Mouse (Mus musculus): ENCODE results near the gene Ubxn11. TPM values are rescaled to one million over a fixed set of nuclear protein-coding genes. Genes with fewer than 3 reads are reported as not detected.

Gene Ubxn11
- total and polyA plus RNA-seq, 2 experiments from 2014 or later, result 13.7 to 14.3 TPM

DNA sequence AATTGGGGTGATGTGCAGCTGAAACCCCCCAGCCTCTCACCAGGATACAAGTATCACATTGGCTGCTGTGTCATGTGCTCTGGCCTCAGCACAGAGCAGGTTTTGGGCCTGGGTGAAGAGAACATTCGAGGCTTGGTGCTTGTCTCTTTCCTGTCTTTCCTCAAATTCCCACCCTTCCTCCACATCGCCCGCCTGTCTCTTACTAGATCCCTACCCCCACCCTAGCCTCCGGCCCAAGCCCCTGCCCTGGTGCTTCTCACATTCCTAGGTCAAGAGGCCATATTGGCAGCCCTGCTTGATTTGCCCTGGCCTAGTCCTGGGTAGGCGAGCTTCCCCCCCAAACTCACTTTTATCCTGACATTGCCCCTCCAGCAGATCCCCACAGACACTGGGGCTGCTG is 16.7 kb downstream of the Ubxn11 start:
- WGBS, result 72% methylated on average over 5 of the region's 5 CpGs
- Histone ChIP-seq H3K9ac (no peak overlapping the region), H3K27ac (ENCODE audit: low read depth, low read length) (no peak overlapping the region), H3K9me3 (ENCODE audit: low read length) (no peaks in the 10 kb centered on the region), H3K36me3 (ENCODE audit: insufficient read depth) (no peaks in the 10 kb centered on the region), H3K4me1 (ENCODE audit: insufficient read depth) (no peaks in the 10 kb centered on the region), H3K27me3 (ENCODE audit: insufficient read depth, low read length) (no peaks in the 10 kb centered on the region), H3K4me2 (ENCODE audit: low read depth) (no peak overlapping the region), H3K4me3 (ENCODE audit: low read depth, low read length) (no peak overlapping the region)
- no peak for TF ChIP-seq CTCF (IDR thresholded peaks at IDR 0.05; ENCODE audit: low read depth)
- ATAC-seq (no peak), DNase-seq (no peak)

GRCm38 (mm10) chr4:134119644-134120043 is 17.3 kb downstream of the Ubxn11 start:
- 61% methylated on average over 9 of the region's 9 CpGs for WGBS

DNA sequence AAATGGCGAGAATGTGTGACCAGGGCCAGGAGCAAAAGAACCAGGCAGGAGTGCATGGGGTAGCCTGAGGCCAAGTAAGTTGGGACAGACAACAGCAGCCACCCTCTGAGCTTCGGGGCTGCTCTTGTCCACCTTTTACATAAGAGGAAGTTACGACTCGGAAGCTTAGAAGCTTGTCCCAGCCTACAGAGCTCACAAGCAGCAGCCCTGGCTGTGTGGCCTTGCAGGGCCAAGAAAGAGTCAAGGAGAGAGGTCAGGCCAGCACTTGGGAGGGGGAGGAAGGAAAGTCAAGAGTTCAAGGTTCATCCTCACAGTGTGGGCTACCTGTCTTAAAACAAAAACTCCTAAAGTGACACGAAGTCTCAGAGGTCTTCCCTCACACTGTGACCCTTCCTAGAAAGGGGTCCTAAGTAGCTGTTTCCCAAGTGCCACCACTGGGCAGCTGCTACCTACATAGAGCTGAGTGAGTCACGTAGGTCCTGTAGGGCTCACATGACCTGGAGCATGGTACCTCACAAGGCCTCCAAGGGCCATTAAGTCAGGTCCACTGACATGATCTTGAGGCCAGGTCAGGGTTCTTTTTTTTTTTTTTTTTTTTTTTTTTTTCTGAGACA is 17.9 kb downstream of the Ubxn11 start:
- ATAC-seq (no peak), DNase-seq (no peak)
- H3K4me1 ChIP-seq (ENCODE audit: insufficient read depth), result no peaks in the 10 kb centered on the region
- H3K4me3 ChIP-seq (ENCODE audit: low read depth, low read length), result no peak overlapping the region
- no peak overlapping the region for H3K9ac ChIP-seq
- no peaks in the 10 kb centered on the region for H3K36me3 ChIP-seq (ENCODE audit: insufficient read depth)
- H3K27ac ChIP-seq (ENCODE audit: low read depth, low read length), result no peak overlapping the region
- no peak for TF ChIP-seq CTCF (IDR thresholded peaks at IDR 0.05; ENCODE audit: low read depth)
- WGBS, result 83% methylated on average over 6 of the region's 6 CpGs
- H3K4me2 ChIP-seq (ENCODE audit: low read depth), result no peak overlapping the region
- H3K9me3 ChIP-seq (ENCODE audit: low read length), result no peaks in the 10 kb centered on the region
- H3K27me3 ChIP-seq (ENCODE audit: insufficient read depth, low read length), result no peaks in the 10 kb centered on the region

More at GRCm38 (mm10) chr4:134119644-134120043, 17.3 kb downstream of the Ubxn11 start:
- no peaks in the 10 kb centered on the region for H3K27me3 ChIP-seq (ENCODE audit: insufficient read depth, low read length)
- no peak overlapping the region for H3K4me2 ChIP-seq (ENCODE audit: low read depth)
- H3K9me3 ChIP-seq (ENCODE audit: low read length), result no peaks in the 10 kb centered on the region
- peak; percentile 44 for TF ChIP-seq CTCF (IDR thresholded peaks at IDR 0.05; ENCODE audit: low read depth)
- DNase-seq (no peak), ATAC-seq (no peak)
- H3K4me1 ChIP-seq (ENCODE audit: insufficient read depth), result no peaks in the 10 kb centered on the region
- H3K27ac ChIP-seq (ENCODE audit: low read depth, low read length), result no peak overlapping the region
- H3K4me3 ChIP-seq (ENCODE audit: low read depth, low read length), result no peak overlapping the region
- no peak overlapping the region for H3K9ac ChIP-seq
- no peaks in the 10 kb centered on the region for H3K36me3 ChIP-seq (ENCODE audit: insufficient read depth)

DNA sequence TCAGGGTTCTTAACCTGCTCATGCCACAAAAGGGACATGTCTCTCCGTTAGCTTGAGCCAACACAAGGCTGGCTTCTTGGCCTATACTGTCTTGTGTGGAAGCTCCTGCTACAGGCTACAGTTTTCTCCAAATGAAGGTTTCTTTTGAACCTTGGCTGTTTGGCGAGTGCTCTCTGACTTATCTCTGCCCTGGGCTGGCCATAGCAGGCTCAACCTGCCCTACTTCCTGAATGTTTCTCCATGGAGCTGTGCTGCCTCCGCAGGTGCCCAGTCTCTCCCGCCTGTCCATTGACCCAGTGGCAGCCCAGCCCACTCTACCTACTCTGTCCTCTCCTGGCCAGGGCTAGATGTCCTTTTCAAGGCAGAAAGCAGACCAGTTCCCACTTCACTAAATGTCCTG is 18.5 kb downstream of the Ubxn11 start:
- no peak overlapping the region for H3K9ac ChIP-seq
- H3K9me3 ChIP-seq (ENCODE audit: low read length), result no peaks in the 10 kb centered on the region
- H3K36me3 ChIP-seq (ENCODE audit: insufficient read depth), result no peaks in the 10 kb centered on the region
- H3K4me1 ChIP-seq (ENCODE audit: insufficient read depth), result no peaks in the 10 kb centered on the region
- 82% methylated on average over 4 of the region's 4 CpGs for WGBS
- no peaks in the 10 kb centered on the region for H3K27me3 ChIP-seq (ENCODE audit: insufficient read depth, low read length)
- no peak overlapping the region for H3K4me3 ChIP-seq (ENCODE audit: low read depth, low read length)
- ATAC-seq (no peak), DNase-seq (no peak)
- no peak overlapping the region for H3K27ac ChIP-seq (ENCODE audit: low read depth, low read length)
- no peak for TF ChIP-seq CTCF (IDR thresholded peaks at IDR 0.05; ENCODE audit: low read depth)
- no peak overlapping the region for H3K4me2 ChIP-seq (ENCODE audit: low read depth)

- Histone ChIP-seq H3K36me3 (ENCODE audit: insufficient read depth) (no peaks in the 10 kb centered on the region), H3K27ac (ENCODE audit: low read depth, low read length) (no peak overlapping the region), H3K4me3 (ENCODE audit: low read depth, low read length) (no peak overlapping the region), H3K9me3 (ENCODE audit: low read length) (no peaks in the 10 kb centered on the region), H3K4me2 (ENCODE audit: low read depth) (no peak overlapping the region), H3K9ac (no peak overlapping the region), H3K27me3 (ENCODE audit: insufficient read depth, low read length) (no peaks in the 10 kb centered on the region), H3K4me1 (ENCODE audit: insufficient read depth) (no peaks in the 10 kb centered on the region)
- no peak for ATAC-seq
- no peak for TF ChIP-seq CTCF (IDR thresholded peaks at IDR 0.05; ENCODE audit: low read depth)
- DNase-seq, result no peak
- 49% methylated on average over 4 of the region's 4 CpGs for WGBS
These were observed 19.2 kb downstream of the Ubxn11 start for GRCm38 (mm10) chr4:134121571-134121970.

DNA sequence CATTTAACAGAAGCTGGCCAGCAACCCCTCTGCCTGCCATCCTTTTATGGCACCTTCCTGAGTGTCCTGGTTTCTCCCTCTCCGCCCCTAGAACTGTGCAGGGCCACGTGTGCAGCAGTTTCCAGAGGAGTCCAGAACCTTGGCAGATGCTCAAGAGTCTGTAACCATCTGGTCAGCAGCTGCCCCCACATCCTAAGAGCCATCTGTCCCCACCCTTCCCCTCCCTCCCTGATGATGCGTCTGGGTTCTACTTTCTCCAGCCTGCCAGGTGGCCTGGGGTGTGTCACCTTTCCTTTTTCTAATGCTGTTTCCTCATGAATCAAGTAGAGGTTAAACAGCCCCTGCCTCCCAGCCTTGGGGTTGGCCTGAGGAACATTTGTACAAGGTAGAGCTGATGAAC is 19.9 kb downstream of the Ubxn11 start:
- no peak for TF ChIP-seq CTCF (IDR thresholded peaks at IDR 0.05; ENCODE audit: low read depth)
- Histone ChIP-seq H3K27me3 (ENCODE audit: insufficient read depth, low read length) (no peaks in the 10 kb centered on the region), H3K4me2 (ENCODE audit: low read depth) (no peak overlapping the region)

DNA sequence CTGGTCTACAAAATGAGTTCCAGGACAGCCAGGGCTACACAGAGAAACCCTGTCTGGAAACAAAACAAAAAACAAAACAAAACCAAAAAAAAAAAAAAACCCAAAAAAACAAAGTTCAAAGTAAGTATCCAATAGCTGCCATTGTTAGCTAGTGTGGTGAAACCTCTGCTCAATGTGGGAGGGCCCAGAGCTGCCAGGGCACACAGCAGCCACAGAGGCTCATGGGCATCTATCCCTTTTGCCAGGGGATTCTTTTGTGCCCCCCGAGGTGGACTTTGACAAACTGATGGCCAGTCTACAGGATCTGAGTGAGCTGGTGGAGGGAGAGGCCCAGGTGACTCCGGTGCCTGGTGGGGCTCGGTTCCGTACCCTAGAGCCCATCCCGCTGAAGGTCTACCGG is 20.8 kb downstream of the Ubxn11 start:
- TF ChIP-seq CTCF (IDR thresholded peaks at IDR 0.05; ENCODE audit: low read depth), result no peak
- Histone ChIP-seq H3K9me3 (ENCODE audit: low read length) (no peaks in the 10 kb centered on the region), H3K9ac (no peak overlapping the region), H3K4me1 (ENCODE audit: insufficient read depth) (peaks cover 13% of the 10 kb centered on the region), H3K27me3 (ENCODE audit: insufficient read depth, low read length) (no peaks in the 10 kb centered on the region), H3K4me2 (ENCODE audit: low read depth) (no peak overlapping the region), H3K27ac (ENCODE audit: low read depth, low read length) (no peak overlapping the region), H3K36me3 (ENCODE audit: insufficient read depth) (no peaks in the 10 kb centered on the region), H3K4me3 (ENCODE audit: low read depth, low read length) (no peak overlapping the region)
- no peak for DNase-seq
- no peak for ATAC-seq
- WGBS, result 93% methylated on average over 6 of the region's 6 CpGs

More for the DNA sequence above, 19.9 kb downstream of the Ubxn11 start:
- Histone ChIP-seq H3K36me3 (ENCODE audit: insufficient read depth) (no peaks in the 10 kb centered on the region), H3K4me1 (ENCODE audit: insufficient read depth) (peaks cover 5% of the 10 kb centered on the region; the same call in 1 of the 2 replicates), H3K4me3 (ENCODE audit: low read depth, low read length) (no peak overlapping the region), H3K9me3 (ENCODE audit: low read length) (no peaks in the 10 kb centered on the region), H3K9ac (no peak overlapping the region), H3K27ac (ENCODE audit: low read depth, low read length) (no peak overlapping the region)
- DNase-seq (no peak), ATAC-seq (no peak)
- 69% methylated on average over 3 of the region's 3 CpGs for WGBS
